Mouse (Mus musculus) kidney, adult 2 months (tissue): ENCODE measurements around the gene Slain1.

ENCODE experiments used
- CTCF ChIP-seq: fragments of 200-500 bp; conservative IDR thresholded peaks from 2 replicates; pipeline ENCODE4 v1.5.1; 2011; ENCODE audit warnings: low read depth, mild to moderate bottlenecking, control low read depth, low read length, moderate library complexity, mixed read lengths; ENCODE audit not compliant: insufficient read depth, insufficient read length
- POLR2A ChIP-seq: fragments of 200-500 bp; IDR thresholded peaks from one replicate; pipeline ENCODE4 v1.6.1; 2011; ENCODE audit warnings: low read depth, low read length, control low read depth

- TF ChIP-seq CTCF: no peak
- no peak for TF ChIP-seq POLR2A
Observed at GRCm38 (mm10) chr14:103728951-103729725, 79.1 kb downstream of the Slain1 start.
